Mouse (Mus musculus): ENCODE data around the gene Crybg2. TPM values are rescaled to one million over a fixed set of nuclear protein-coding genes. Genes with fewer than 3 reads are reported as not detected.
A peak's percentile ranks its signal among the peaks of the same experiment; 100 is the strongest.

The Crybg2 gene
- polyA plus RNA-seq, 1 experiment from 2014 or later = 6.5 TPM

- Histone ChIP-seq H3K4me3 (ENCODE audit: low read depth, low read length) (peak overlapping the region; percentile 44), H3K27me3 (replicated peaks; ENCODE audit: control insufficient read depth, insufficient read depth, low read length) (peaks cover 9% of the 10 kb centered on the region), H3K4me2 (ENCODE audit: low read depth, low read length) (peak overlapping the region; percentile 87), H3K27ac (replicated peaks; ENCODE audit: low read depth, low read length) (no peak overlapping the region), H3K4me1 (ENCODE audit: control insufficient read depth, insufficient read depth, low read length) (peaks cover 6% of the 10 kb centered on the region; the same call in 1 of the 2 replicates), H3K9ac (ENCODE audit: low read depth, low read length) (peak overlapping the region; percentile 34; the same call in 1 of the 2 replicates), H3K36me3 (ENCODE audit: control insufficient read depth, insufficient read depth, low read length) (no peaks in the 10 kb centered on the region), H3K9me3 (ENCODE audit: control insufficient read depth, low read length) (peaks cover 4% of the 10 kb centered on the region; the same call in 1 of the 2 replicates)
- DNase-seq (ENCODE audit: low spot score) = no peak
- ATAC-seq (ENCODE audit: low read depth) = no peak
- 13% methylated on average over 7 of the region's 7 CpGs for WGBS
Measured at GRCm38 (mm10) chr4:134082460-134082859, 21.8 kb downstream of the Crybg2 start.

GRCm38 (mm10) chr4:134084999-134085398, 24.4 kb downstream of the Crybg2 start:
- ATAC-seq (ENCODE audit: low read depth) = no peak
- peaks cover 4% of the 10 kb centered on the region; the same call in 1 of the 2 replicates for H3K9me3 ChIP-seq (ENCODE audit: control insufficient read depth, low read length)
- no peak overlapping the region for H3K4me3 ChIP-seq (ENCODE audit: low read depth, low read length)
- H3K36me3 ChIP-seq (ENCODE audit: control insufficient read depth, insufficient read depth, low read length) = no peaks in the 10 kb centered on the region
- 89% methylated on average over 4 of the region's 4 CpGs for WGBS
- DNase-seq (ENCODE audit: low spot score) = no peak
- H3K4me2 ChIP-seq (ENCODE audit: low read depth, low read length) = no peak overlapping the region
- H3K27me3 ChIP-seq (replicated peaks; ENCODE audit: control insufficient read depth, insufficient read depth, low read length) = peaks cover 9% of the 10 kb centered on the region
- no peak overlapping the region for H3K9ac ChIP-seq (ENCODE audit: low read depth, low read length)
- no peak overlapping the region for H3K27ac ChIP-seq (replicated peaks; ENCODE audit: low read depth, low read length)
- H3K4me1 ChIP-seq (ENCODE audit: control insufficient read depth, insufficient read depth, low read length) = peaks cover 6% of the 10 kb centered on the region; the same call in 1 of the 2 replicates

- Histone ChIP-seq H3K4me3 (ENCODE audit: low read depth, low read length) (no peak overlapping the region), H3K4me2 (ENCODE audit: low read depth, low read length) (peak overlapping the region; percentile 12; the same call in 1 of the 2 replicates), H3K4me1 (ENCODE audit: control insufficient read depth, insufficient read depth, low read length) (no peaks in the 10 kb centered on the region; the same call in 1 of the 2 replicates), H3K36me3 (ENCODE audit: control insufficient read depth, insufficient read depth, low read length) (no peaks in the 10 kb centered on the region), H3K27me3 (replicated peaks; ENCODE audit: control insufficient read depth, insufficient read depth, low read length) (0 out of 2 replicates have a peak, but pooled peaks cover 3% of the 10 kb centered on the region), H3K27ac (replicated peaks; ENCODE audit: low read depth, low read length) (no peak overlapping the region), H3K9me3 (ENCODE audit: control insufficient read depth, low read length) (peaks cover 4% of the 10 kb centered on the region; the same call in 1 of the 2 replicates), H3K9ac (ENCODE audit: low read depth, low read length) (no peak overlapping the region)
- WGBS = 31% methylated on average over 7 of the region's 7 CpGs
- DNase-seq (ENCODE audit: low spot score) (peak; percentile 49), ATAC-seq (ENCODE audit: low read depth) (peak; percentile 75)
Measured at GRCm38 (mm10) chr4:134087412-134087811, 26.8 kb downstream of the Crybg2 start.

- WGBS = 79% methylated on average over 8 of the region's 9 CpGs
- Histone ChIP-seq H3K27ac (replicated peaks; ENCODE audit: low read depth, low read length) (no peak overlapping the region), H3K9me3 (ENCODE audit: control insufficient read depth, low read length) (peaks cover 4% of the 10 kb centered on the region; the same call in 1 of the 2 replicates), H3K9ac (ENCODE audit: low read depth, low read length) (no peak overlapping the region), H3K4me3 (ENCODE audit: low read depth, low read length) (no peak overlapping the region), H3K36me3 (ENCODE audit: control insufficient read depth, insufficient read depth, low read length) (no peaks in the 10 kb centered on the region), H3K27me3 (replicated peaks; ENCODE audit: control insufficient read depth, insufficient read depth, low read length) (no peaks in the 10 kb centered on the region), H3K4me1 (ENCODE audit: control insufficient read depth, insufficient read depth, low read length) (no peaks in the 10 kb centered on the region), H3K4me2 (ENCODE audit: low read depth, low read length) (no peak overlapping the region)
- no peak for DNase-seq (ENCODE audit: low spot score)
- ATAC-seq (ENCODE audit: low read depth) = no peak
Measured at GRCm38 (mm10) chr4:134089029-134089428, 28.4 kb downstream of the Crybg2 start.

- H3K4me3 ChIP-seq (ENCODE audit: low read depth, low read length) = no peak overlapping the region
- no peak overlapping the region for H3K27ac ChIP-seq (replicated peaks; ENCODE audit: low read depth, low read length)
- no peak overlapping the region for H3K4me2 ChIP-seq (ENCODE audit: low read depth, low read length)
- DNase-seq (ENCODE audit: low spot score) = no peak
- no peak overlapping the region for H3K9ac ChIP-seq (ENCODE audit: low read depth, low read length)
- H3K4me1 ChIP-seq (ENCODE audit: control insufficient read depth, insufficient read depth, low read length) = no peaks in the 10 kb centered on the region
- H3K36me3 ChIP-seq (ENCODE audit: control insufficient read depth, insufficient read depth, low read length) = no peaks in the 10 kb centered on the region
- 78% methylated on average over 16 of the region's 16 CpGs for WGBS
- H3K27me3 ChIP-seq (replicated peaks; ENCODE audit: control insufficient read depth, insufficient read depth, low read length) = no peaks in the 10 kb centered on the region
- no peak for ATAC-seq (ENCODE audit: low read depth)
- H3K9me3 ChIP-seq (ENCODE audit: control insufficient read depth, low read length) = no peaks in the 10 kb centered on the region
Measured at GRCm38 (mm10) chr4:134090521-134091224, 30.1 kb downstream of the Crybg2 start.

GRCm38 (mm10) chr4:134091225-134091529, 30.6 kb downstream of the Crybg2 start:
- no peak overlapping the region for H3K9ac ChIP-seq (ENCODE audit: low read depth, low read length)
- no peak for DNase-seq (ENCODE audit: low spot score)
- no peaks in the 10 kb centered on the region for H3K4me1 ChIP-seq (ENCODE audit: control insufficient read depth, insufficient read depth, low read length)
- no peak overlapping the region for H3K4me2 ChIP-seq (ENCODE audit: low read depth, low read length)
- no peaks in the 10 kb centered on the region for H3K9me3 ChIP-seq (ENCODE audit: control insufficient read depth, low read length)
- no peak overlapping the region for H3K4me3 ChIP-seq (ENCODE audit: low read depth, low read length)
- no peaks in the 10 kb centered on the region for H3K36me3 ChIP-seq (ENCODE audit: control insufficient read depth, insufficient read depth, low read length)
- no peaks in the 10 kb centered on the region for H3K27me3 ChIP-seq (replicated peaks; ENCODE audit: control insufficient read depth, insufficient read depth, low read length)
- 87% methylated on average over 6 of the region's 6 CpGs for WGBS
- no peak for ATAC-seq (ENCODE audit: low read depth)
- H3K27ac ChIP-seq (replicated peaks; ENCODE audit: low read depth, low read length) = no peak overlapping the region

- Histone ChIP-seq H3K9me3 (ENCODE audit: control insufficient read depth, low read length) (no peaks in the 10 kb centered on the region), H3K4me3 (ENCODE audit: low read depth, low read length) (no peak overlapping the region), H3K36me3 (ENCODE audit: control insufficient read depth, insufficient read depth, low read length) (no peaks in the 10 kb centered on the region), H3K27me3 (replicated peaks; ENCODE audit: control insufficient read depth, insufficient read depth, low read length) (no peaks in the 10 kb centered on the region), H3K4me1 (ENCODE audit: control insufficient read depth, insufficient read depth, low read length) (no peaks in the 10 kb centered on the region), H3K9ac (ENCODE audit: low read depth, low read length) (no peak overlapping the region), H3K27ac (replicated peaks; ENCODE audit: low read depth, low read length) (no peak overlapping the region), H3K4me2 (ENCODE audit: low read depth, low read length) (no peak overlapping the region)
- ATAC-seq (ENCODE audit: low read depth) (no peak), DNase-seq (ENCODE audit: low spot score) (no peak)
- 76% methylated on average over 6 of the region's 6 CpGs for WGBS
Measured at GRCm38 (mm10) chr4:134092382-134093288, 32.0 kb downstream of the Crybg2 start.

GRCm38 (mm10) chr4:134094004-134094564, 33.5 kb downstream of the Crybg2 start:
- no peak for ATAC-seq (ENCODE audit: low read depth)
- 91% methylated on average over 7 of the region's 7 CpGs for WGBS
- no peak overlapping the region for H3K9ac ChIP-seq (ENCODE audit: low read depth, low read length)
- H3K27me3 ChIP-seq (replicated peaks; ENCODE audit: control insufficient read depth, insufficient read depth, low read length) = no peaks in the 10 kb centered on the region
- no peak overlapping the region for H3K4me3 ChIP-seq (ENCODE audit: low read depth, low read length)
- H3K27ac ChIP-seq (replicated peaks; ENCODE audit: low read depth, low read length) = no peak overlapping the region
- DNase-seq (ENCODE audit: low spot score) = no peak
- H3K9me3 ChIP-seq (ENCODE audit: control insufficient read depth, low read length) = no peaks in the 10 kb centered on the region
- H3K4me1 ChIP-seq (ENCODE audit: control insufficient read depth, insufficient read depth, low read length) = no peaks in the 10 kb centered on the region
- H3K36me3 ChIP-seq (ENCODE audit: control insufficient read depth, insufficient read depth, low read length) = no peaks in the 10 kb centered on the region
- H3K4me2 ChIP-seq (ENCODE audit: low read depth, low read length) = no peak overlapping the region

All from embryonic facial prominence, embryonic 14.5 days (tissue).